Mouse (Mus musculus) fat pad, adult 2 months (tissue): ENCODE data around the gene Snx32.

ENCODE experiments used
- DNase-seq: peaks from one replicate; pipeline ENCODE4 v3.0.0-alpha.2; 2011; ENCODE audit warnings: low read depth, low spot score; ENCODE audit errors: extremely low read depth

Gene Snx32

DNA sequence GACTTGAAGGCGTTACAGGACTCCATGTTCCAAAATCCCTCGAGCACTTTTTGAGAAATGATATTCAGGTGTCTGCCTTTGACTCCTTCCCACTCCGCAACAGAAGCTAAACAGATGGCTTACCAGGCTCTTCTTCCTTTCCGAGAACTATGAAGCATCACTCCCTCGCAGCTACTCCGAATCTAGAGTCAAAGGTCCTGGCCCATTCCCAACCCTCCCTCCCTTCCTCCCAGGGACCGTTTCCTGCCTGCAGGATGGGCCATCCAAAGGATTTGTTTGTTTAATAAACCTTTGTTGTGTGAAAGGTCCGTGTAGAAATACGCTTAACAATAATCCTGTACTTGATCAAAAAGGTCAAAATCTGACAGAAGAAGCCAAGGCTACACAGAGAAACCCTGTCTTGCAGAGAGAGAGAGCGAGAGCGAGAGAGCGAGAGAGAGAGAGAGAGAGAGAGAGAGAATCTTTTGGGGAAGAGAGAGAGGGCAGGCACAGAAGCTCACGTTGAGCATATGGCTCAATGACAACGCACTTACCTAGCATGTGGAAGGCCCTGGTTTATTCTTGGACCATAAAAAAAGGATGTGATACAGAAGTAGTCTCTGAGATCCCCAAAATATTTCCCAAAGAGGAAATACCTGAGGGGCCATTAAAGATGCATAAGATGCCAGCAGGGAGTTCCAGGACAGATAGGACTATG, 52.4 kb downstream of the Snx32 start, which contains the start of gene Ccdc85b:
TSS of gene Ccdc85b (minus strand) at position 149 of the 697 bp plus-strand sequence.
- no peak for DNase-seq

DNA sequence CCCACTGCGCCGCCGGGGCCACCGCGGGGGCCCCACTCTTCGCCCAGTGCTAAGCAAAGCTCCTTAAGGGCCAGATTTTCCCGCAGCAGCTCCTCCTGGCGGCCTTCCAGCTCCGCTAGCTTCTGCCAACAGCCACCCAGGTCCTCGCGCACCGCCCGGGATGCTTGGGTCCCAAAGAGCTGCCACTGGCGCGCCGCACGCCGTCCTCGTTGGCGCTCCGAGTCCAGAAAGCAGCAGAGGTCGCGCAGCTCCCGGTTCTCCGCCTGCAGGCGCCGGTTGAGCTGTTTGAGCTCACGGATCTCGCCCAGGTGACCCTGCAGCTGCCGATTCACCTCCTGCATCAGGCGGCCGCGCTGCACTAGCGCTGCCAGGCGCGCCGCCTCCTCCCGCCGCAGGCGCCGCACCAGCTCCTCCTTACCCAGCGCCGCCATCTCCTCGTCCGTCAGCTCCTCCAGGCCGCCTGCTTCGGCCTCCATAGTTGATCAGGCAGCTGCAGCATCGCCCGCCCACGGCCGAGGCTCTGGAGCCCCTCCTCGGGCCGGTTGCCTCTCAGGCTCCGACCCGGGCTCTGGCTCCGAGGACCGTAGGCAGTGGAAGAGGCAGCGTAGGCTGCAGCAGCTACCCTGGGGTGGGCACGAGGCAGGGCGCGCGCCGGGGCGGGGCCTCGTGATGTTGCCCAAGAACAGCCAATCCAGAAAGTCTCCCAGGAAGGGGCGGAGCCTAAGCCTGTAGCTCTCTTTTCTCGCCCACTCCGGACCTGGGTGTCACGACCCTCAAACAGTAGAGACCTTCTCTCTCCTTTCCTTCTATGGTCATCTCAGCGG, 53.2 kb downstream of the Snx32 start:
- no peak for DNase-seq

GRCm38 (mm10) chr19:5456241-5456921, 54.0 kb downstream of the Snx32 start:
- DNase-seq: no peak

DNA sequence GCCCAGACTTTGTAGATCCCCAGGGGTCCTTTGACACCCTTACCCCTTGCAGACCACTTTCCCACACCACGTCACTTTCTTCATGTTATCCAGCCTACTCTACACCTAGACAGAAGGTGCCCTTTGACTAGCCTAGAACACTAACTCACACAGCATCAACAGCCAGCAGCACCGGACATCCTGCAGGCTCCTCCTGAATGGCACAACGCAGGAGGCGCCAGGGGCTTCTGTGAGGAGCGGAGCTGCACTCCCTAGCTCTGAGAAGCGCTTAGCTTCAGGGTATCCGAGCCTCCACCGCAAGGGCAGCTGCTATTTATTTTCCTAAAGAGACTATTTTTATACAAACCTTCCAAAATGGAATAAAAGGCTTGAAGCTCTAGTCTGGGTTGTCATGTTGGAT, 54.8 kb downstream of the Snx32 start:
- DNase-seq: no peak

- no peak for DNase-seq
Observed at GRCm38 (mm10) chr19:5455037-5455436, 55.3 kb downstream of the Snx32 start.

DNA sequence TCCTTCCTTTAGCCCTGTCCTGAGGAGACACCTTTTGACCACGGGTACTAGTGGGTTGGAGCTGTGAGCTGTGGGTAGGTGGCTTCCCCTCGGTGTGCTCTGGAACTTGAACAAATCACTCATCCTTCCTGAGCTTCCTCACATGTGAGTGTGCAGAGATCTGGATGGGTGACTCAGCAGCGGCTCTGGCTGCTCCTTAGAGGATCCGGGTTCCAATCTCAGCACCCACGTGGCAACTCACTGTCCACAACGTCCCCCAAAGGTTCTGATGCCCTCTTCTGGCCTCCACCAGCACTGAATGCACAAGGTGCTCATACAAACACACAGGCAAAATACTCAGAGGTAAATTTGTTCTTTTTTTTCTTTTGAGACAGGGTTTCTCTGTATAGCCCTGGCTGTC, 58.6 kb downstream of the Snx32 start:
- DNase-seq: no peak

DNA sequence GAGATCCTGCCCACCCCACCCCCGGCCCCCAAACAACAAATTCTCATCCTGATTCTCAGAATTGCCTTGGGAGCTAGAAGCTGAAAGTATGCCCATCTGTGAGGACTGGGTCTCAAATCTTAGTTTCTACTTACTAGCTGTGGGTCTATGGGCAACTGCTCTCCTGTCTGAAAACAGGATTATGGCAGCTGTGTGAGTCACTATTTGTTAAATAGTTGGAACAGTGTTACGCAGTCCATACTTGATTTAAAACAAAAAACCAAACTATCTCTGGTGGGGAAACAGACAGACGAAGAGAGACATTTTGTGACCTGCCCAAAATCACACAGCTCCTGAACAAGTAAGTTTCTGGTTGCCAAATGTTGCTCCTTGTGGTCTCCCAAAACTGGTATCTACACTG, 60.7 kb downstream of the Snx32 start:
- no peak for DNase-seq

- no peak for DNase-seq
Observed at GRCm38 (mm10) chr19:5448354-5449150, 61.8 kb downstream of the Snx32 start.

DNA sequence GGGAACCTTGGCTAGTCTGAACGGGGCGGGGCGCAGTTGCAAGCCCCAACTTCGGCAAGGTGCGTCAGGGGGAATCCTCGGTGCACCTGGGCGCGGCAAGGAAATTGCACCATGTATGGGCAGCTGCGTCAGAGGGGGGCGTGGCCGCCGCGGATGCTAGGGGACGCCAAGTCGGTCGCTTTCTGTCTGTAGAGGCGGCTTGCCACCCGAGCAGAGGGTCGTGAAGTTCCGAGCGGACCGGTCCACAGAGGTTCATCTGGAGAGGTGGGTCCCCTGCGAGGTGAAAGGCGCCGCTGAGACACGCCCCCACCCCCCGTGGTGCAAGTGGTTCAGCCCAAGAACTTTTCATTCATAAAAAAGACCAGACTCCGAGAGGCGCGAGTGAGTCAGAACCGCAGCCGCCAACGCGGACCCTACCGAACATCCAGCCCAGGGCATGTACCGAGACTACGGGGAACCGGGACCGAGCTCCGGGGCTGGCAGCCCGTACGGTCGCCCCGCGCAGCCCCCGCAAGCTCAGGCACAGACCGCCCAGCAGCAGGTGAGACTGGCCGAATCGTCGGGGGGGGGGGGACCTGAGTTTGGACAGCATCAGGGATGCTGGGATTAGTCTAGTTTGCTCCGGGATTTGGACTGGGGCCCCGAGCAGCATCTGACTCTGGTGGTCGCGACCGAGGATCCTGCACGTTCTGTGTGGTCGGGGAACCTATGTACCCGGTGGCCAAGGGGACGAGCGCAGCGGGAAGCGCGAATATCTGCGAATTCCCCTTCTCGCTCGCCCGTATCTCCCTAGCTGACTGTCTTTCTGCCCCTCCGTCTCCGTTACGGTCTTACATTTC, 62.6 kb downstream of the Snx32 start, which contains the start of gene Fosl1:
TSS of gene Fosl1 (plus strand) at position 33 of the 839 bp plus-strand sequence.
- no peak for DNase-seq

DNA sequence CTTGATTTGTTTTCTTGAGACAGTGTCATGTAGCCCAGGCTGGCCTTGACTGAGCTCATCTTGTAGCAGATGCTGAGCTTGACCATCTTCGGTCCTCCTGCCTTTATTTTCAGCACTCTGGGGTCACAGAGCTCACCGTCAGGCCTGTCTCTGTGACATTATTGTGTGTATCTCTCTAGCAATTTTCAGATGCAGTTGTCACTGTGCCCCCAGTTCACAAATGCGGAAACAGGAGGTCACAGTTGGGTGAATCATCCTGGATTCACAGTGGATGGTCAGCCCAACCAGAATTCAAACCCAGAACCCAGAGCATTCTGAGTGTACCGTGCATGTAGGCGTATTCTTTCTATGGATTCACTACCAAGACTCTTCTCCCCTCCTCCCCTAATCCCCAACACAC, 64.6 kb downstream of the Snx32 start:
- no peak for DNase-seq

DNA sequence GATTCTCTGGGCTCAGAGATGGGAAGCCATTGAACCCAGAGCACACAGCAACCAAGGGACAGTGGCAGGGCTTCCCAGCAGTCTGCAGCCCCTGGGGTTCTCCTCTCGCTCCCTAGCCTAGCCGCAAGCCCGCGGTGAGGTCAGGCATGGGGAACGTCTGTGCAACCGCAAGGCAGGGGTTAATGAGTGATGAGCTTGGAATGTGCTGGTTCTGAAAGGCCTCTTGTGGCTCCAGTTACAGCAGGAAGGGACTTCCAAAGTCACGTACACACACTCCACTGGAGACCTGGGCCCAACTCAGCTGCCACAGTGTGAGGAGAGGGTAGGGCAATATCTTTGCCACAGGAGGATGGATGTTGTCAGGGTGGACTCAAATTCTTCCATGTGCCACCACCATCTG, 65.4 kb downstream of the Snx32 start:
- no peak for DNase-seq

DNA sequence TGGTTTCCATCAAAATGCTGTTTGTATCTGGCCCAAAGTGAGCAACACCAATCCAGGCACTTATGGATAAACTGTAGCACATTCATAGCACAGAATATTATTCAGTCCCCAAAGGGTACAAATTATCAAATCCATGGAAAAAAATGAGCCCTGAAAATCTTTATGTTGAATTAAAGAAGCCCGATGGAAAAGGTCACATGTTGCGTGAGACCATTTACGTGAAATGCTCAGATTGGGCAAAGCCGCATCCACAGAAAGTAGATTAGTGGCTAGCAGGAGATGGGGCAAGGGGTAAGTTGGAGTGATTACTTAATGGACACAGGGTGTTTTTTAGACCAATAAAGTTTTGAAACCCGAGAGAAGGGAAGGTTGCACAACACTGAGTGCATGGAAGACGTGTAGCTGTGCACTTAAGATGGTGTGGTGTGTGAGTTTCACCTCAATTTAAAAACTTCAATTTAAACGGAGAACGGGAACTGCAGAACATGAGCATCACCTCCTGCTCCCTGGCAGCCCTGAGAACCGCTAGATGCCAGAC, 65.9 kb downstream of the Snx32 start:
- no peak for DNase-seq
